ENCODE assay signal across 9 mouse cellular contexts in genomic region chr8:82865239-82865638, GRCm38 (mm10). TPM values are rescaled to one million over a fixed set of nuclear protein-coding genes. Genes with fewer than 3 reads are reported as not detected.
DNase-seq lines count a peak whose midpoint lies in the region; ATAC-seq and TF ChIP-seq lines count a peak whose summit lies in the region.
"Had no signal": no experiment of that assay in that cellular context is flagged by ENCODE, and none has a peak within 500 bp of the region (broad histone marks: within the 10 kb centered on the region; RNA-seq: fewer than 3 reads in every experiment).

No protein-coding gene starts in this region.

- no peak for DNase-seq in kidney, postnatal 14 days
- peak; percentile 27 to 58 for DNase-seq in cerebellum, adult 2 months
- DNase-seq in liver, embryonic 13.5 days: no peak
- DNase-seq in thymus, postnatal 25 days: no peak
- no peak for DNase-seq in lung, adult 18-20 months

- ATAC-seq in kidney, embryonic 14.5 days (ENCODE audit: low FRiP score, low TSS enrichment): no peak
- no peak for ATAC-seq in forebrain, embryonic 15.5 days (replicated peaks)
- ATAC-seq in liver, embryonic 13.5 days (ENCODE audit: low read depth): no peak
- no peak for ATAC-seq in granulocyte monocyte progenitor cell, adult 5-6 weeks (replicated peaks; ENCODE audit: poor library complexity, severe bottlenecking)

- H3K27ac ChIP-seq in kidney, embryonic 14.5 days (ENCODE audit: low read depth, low read length): no peak overlapping the region
- H3K27ac ChIP-seq in cerebellum, adult 2 months (ENCODE audit: insufficient read depth, low read length): no peak overlapping the region
- H3K27ac ChIP-seq in forebrain, embryonic 15.5 days (replicated peaks): no peak overlapping the region
- H3K27ac ChIP-seq in liver, embryonic 13.5 days: no peak overlapping the region

- H3K36me3 ChIP-seq in kidney, embryonic 14.5 days (ENCODE audit: control insufficient read depth, insufficient read depth, low read length): no peaks in the 10 kb centered on the region
- H3K36me3 ChIP-seq in forebrain, embryonic 15.5 days: no peaks in the 10 kb centered on the region
- H3K36me3 ChIP-seq in liver, embryonic 13.5 days: no peaks in the 10 kb centered on the region

- H3K4me3 ChIP-seq in kidney, embryonic 14.5 days (ENCODE audit: low read length): peak overlapping the region; percentile 74
- H3K4me3 ChIP-seq in cerebellum, adult 2 months (replicated peaks; ENCODE audit: insufficient read depth, low read depth, low read length): peak overlapping the region; percentile 99
- H3K4me3 ChIP-seq in forebrain, embryonic 15.5 days: peak overlapping the region; percentile 95
- H3K4me3 ChIP-seq in liver, embryonic 13.5 days (replicated peaks): peak overlapping the region; percentile 61; the same call in 1 of the 2 replicates

- no peaks in the 10 kb centered on the region for H3K9me3 ChIP-seq in kidney, embryonic 14.5 days (ENCODE audit: control insufficient read depth, low read length)
- H3K9me3 ChIP-seq in forebrain, embryonic 15.5 days: no peaks in the 10 kb centered on the region
- no peaks in the 10 kb centered on the region for H3K9me3 ChIP-seq in liver, embryonic 13.5 days (replicated peaks)

- no peak for TF ChIP-seq CTCF in cerebellum, adult 2 months (IDR thresholded peaks at IDR 0.05; ENCODE audit: borderline replicate concordance, insufficient read depth, low read depth, low read length)

- H3K27me3 ChIP-seq in kidney, embryonic 14.5 days (ENCODE audit: control insufficient read depth, insufficient read depth, low read length): no peaks in the 10 kb centered on the region
- no peaks in the 10 kb centered on the region for H3K27me3 ChIP-seq in cerebellum, adult 2 months (ENCODE audit: control insufficient read depth, insufficient read depth, low read length)
- H3K27me3 ChIP-seq in forebrain, embryonic 15.5 days: no peaks in the 10 kb centered on the region
- peaks cover 39% of the 10 kb centered on the region for H3K27me3 ChIP-seq in liver, embryonic 13.5 days
- H3K27me3 ChIP-seq: Patski had no signal

- H3K4me1 ChIP-seq in kidney, embryonic 14.5 days (ENCODE audit: control insufficient read depth, insufficient read depth, low read length): peaks cover 13% of the 10 kb centered on the region
- H3K4me1 ChIP-seq in cerebellum, adult 2 months (ENCODE audit: control insufficient read depth, insufficient read depth, low read length): peaks cover 2% of the 10 kb centered on the region; the same call in 1 of the 2 replicates
- H3K4me1 ChIP-seq in forebrain, embryonic 15.5 days: peaks cover 27% of the 10 kb centered on the region
- peaks cover 9% of the 10 kb centered on the region for H3K4me1 ChIP-seq in liver, embryonic 13.5 days (replicated peaks)

- H3K9ac ChIP-seq in kidney, embryonic 14.5 days (ENCODE audit: low read depth, low read length): peak overlapping the region; percentile 84; the same call in 1 of the 2 replicates
- peak overlapping the region; percentile 79; the same call in 1 of the 2 replicates for H3K9ac ChIP-seq in forebrain, embryonic 15.5 days (replicated peaks)
- no peak overlapping the region for H3K9ac ChIP-seq in liver, embryonic 13.5 days

- 40% methylated on average over 5 of the region's 5 CpGs for WGBS in kidney, embryonic 14.5 days
- WGBS in cerebellum, adult 2 months: 12% methylated on average over 5 of the region's 5 CpGs
- WGBS in forebrain, embryonic 15.5 days: 37% methylated on average over 5 of the region's 5 CpGs
- 52% methylated on average over 5 of the region's 5 CpGs for WGBS in liver, embryonic 13.5 days (ENCODE audit: insufficient replicate concordance)

- no peak for TF ChIP-seq POLR2A in cerebellum, adult 2 months (IDR thresholded peaks at IDR 0.05; ENCODE audit: borderline replicate concordance, insufficient read depth, low read length)

- peak overlapping the region; percentile 64 for H3K4me2 ChIP-seq in kidney, embryonic 14.5 days (replicated peaks; ENCODE audit: low read depth, low read length)
- peak overlapping the region; percentile 64 for H3K4me2 ChIP-seq in forebrain, embryonic 15.5 days (replicated peaks)
- H3K4me2 ChIP-seq in liver, embryonic 13.5 days: 0 out of 2 replicates have a peak overlapping the region, but pooled peaks have one; percentile 81

RNA-seq across cellular contexts. Expression of gene Rnf150, which starts 2.1 kb away (rescaled TPM):
- polyA plus RNA-seq in kidney, embryonic 14.5 days (2014; fragmentation: Nextera tagmentation; extraction: Ambion mirVana): 3.0 and 3.9 TPM in 2 replicates
- polyA plus RNA-seq in cerebellum, adult 2 months (2012; rRNA removed): 11.0 and 12.5 TPM in 2 replicates
- 1.8 TPM in 2 replicates for polyA plus RNA-seq in forebrain, embryonic 15.5 days (2015; fragmentation: Nextera tagmentation; extraction: Ambion mirVana)
- polyA plus RNA-seq in liver, embryonic 13.5 days (2015; fragmentation: Nextera tagmentation; extraction: Ambion mirVana): 0.10 and 0.14 TPM in 2 replicates
- 0.69 and 1.8 TPM in 2 replicates for total RNA-seq in granulocyte monocyte progenitor cell, adult 5-6 weeks (2014; fragmentation: Nextera tagmentation)
- 0.26 and 0.78 TPM in 2 replicates for total RNA-seq in granulocyte monocyte progenitor cell, adult 5-6 weeks (2017)

Comparison
In these comparisons a context has a peak if more than half of its experiments do, and no peak if none do; other contexts are left out.
1. DNase-seq: peak in cerebellum, adult 2 months (2 of 2); none in kidney, postnatal 14 days (single experiment), liver, embryonic 13.5 days (single experiment), thymus, postnatal 25 days (single experiment) and lung, adult 18-20 months (0 of 2).
2. Peak in every context shown above with its lines, with median percentiles within 50 percentile points of each other: H3K4me2 ChIP-seq and H3K4me3 ChIP-seq.